Mouse (Mus musculus): ENCODE data around the gene Cherp.

GRCm38 (mm10) chr8:72507505-72507904 lies 32.5 kb upstream of the Cherp start:
- TF ChIP-seq CTCF (IDR thresholded peaks at IDR 0.05; ENCODE audit: low read depth, low read length) (no peak), GATA1 (IDR thresholded peaks at IDR 0.05; ENCODE audit: borderline replicate concordance, low read length) (no peak), POLR2AphosphoS5 (IDR thresholded peaks at IDR 0.05; ENCODE audit: insufficient replicate concordance, low read depth, low read length) (no peak), GATA2 (IDR thresholded peaks at IDR 0.05; ENCODE audit: borderline replicate concordance, low read depth, low read length) (no peak)

Data from G1E (cell line).